Mouse (Mus musculus) ES-E14 (cell line): ENCODE data around the gene Pan2. TPM values are rescaled to one million over a fixed set of nuclear protein-coding genes. Genes with fewer than 3 reads are reported as not detected.

ENCODE experiments used
- DNase-seq: peaks from one replicate; pipeline ENCODE4 v3.0.0-alpha.2; 2013; ENCODE audit warnings: low read depth, low spot score
- H3K27ac ChIP-seq: 2 replicates; pipeline ENCODE4 v1.5.1; 2012; ENCODE audit warnings: low read depth, mild to moderate bottlenecking, low read length, moderate library complexity, mixed read lengths; ENCODE audit not compliant: poor library complexity, insufficient read depth, severe bottlenecking
- H3K36me3 ChIP-seq: 2 replicates; pipeline ENCODE4 v1.6.1; 2012; ENCODE audit warnings: mild to moderate bottlenecking, low read length, moderate library complexity, mixed read lengths; ENCODE audit not compliant: control insufficient read depth, poor library complexity, insufficient read depth, severe bottlenecking
- H3K4me1 ChIP-seq, 2 experiments: fragments of 150-350 bp in 1 of 2; sonication (generic) in 1 of 2; 2 replicates each; pipeline ENCODE4 v1.6.1; 2012; ENCODE audit warnings: low read length in 2 of 2, mild to moderate bottlenecking in 1 of 2, mixed read lengths in 1 of 2; ENCODE audit not compliant: control insufficient read depth in 2 of 2, insufficient read depth in 2 of 2, poor library complexity in 1 of 2
- H3K4me3 ChIP-seq, 2 experiments: fragments of 150-350 bp in 1 of 2; sonication (generic) in 1 of 2; 2 replicates each; pipeline ENCODE4 v1.5.1; 2012; ENCODE audit warnings: low read length in 2 of 2, low read depth in 1 of 2, mild to moderate bottlenecking in 1 of 2, mixed read lengths in 1 of 2; ENCODE audit not compliant: insufficient read depth in 1 of 2, poor library complexity in 1 of 2, severe bottlenecking in 1 of 2
- H3K9ac ChIP-seq: 2 replicates; pipeline ENCODE4 v1.6.1; 2012; ENCODE audit warnings: low read depth, mild to moderate bottlenecking, low read length, mixed read lengths; ENCODE audit not compliant: poor library complexity, insufficient read depth, severe bottlenecking
- H3K9me3 ChIP-seq: fragments of 150-350 bp; sonication (generic); 2 replicates; pipeline ENCODE4 v1.6.1; 2012; ENCODE audit warnings: low read depth, mild to moderate bottlenecking, low read length; ENCODE audit not compliant: control insufficient read depth, insufficient read depth
- CHD2 ChIP-seq: IDR thresholded peaks from 2 replicates; pipeline ENCODE4 v1.6.1; 2014; ENCODE audit warnings: mild to moderate bottlenecking, low read depth, low read length, inconsistent platforms
- HCFC1 ChIP-seq: IDR thresholded peaks from 2 replicates; pipeline ENCODE4 v1.6.1; 2012; ENCODE audit warnings: low read length, inconsistent platforms, borderline replicate concordance; ENCODE audit not compliant: insufficient read depth
- MAFK ChIP-seq: IDR thresholded peaks from 2 replicates; pipeline ENCODE4 v1.6.1; 2014; ENCODE audit warnings: mild to moderate bottlenecking, low read depth, low read length, inconsistent platforms; ENCODE audit not compliant: insufficient read depth
- ZC3H11A ChIP-seq: IDR thresholded peaks from 2 replicates; pipeline ENCODE4 v1.6.1; 2012; ENCODE audit warnings: low read depth, mild to moderate bottlenecking, inconsistent platforms, low read length, borderline replicate concordance
- ZNF384 ChIP-seq: IDR thresholded peaks from 2 replicates; pipeline ENCODE4 v1.6.1; 2012; ENCODE audit warnings: low read depth, low read length, inconsistent platforms
- in situ Hi-C, 2 experiments: fragments of 600-800 bp; cut with MboI; formaldehyde crosslinking; loops; one replicate each; pipeline ENCODE4 v1.15.1; 2025; ENCODE audit warnings: low sequenced_read_pairs in 2 of 2, inconsistent platforms in 1 of 2; ENCODE audit not compliant: unreplicated experiment in 2 of 2
- total RNA-seq: library from RNA; depleted of rRNA; stranded (reverse); fragments of 300-350 nt; gene quantifications from 2 replicates; pipeline ENCODE4 v1.2.3, GENCODE M21; 2012

Gene Pan2
- total RNA-seq, 1 experiment, result 21.9 TPM

- H3K27ac ChIP-seq, result no peak overlapping the region
- no peak overlapping the region for H3K4me3 ChIP-seq
- in situ Hi-C loops, result no loop called here
- DNase-seq, result no peak
- peaks cover 0 to 5% of the 10 kb centered on the region in 2 experiments; a peak in 1 of 4 replicates for H3K4me1 ChIP-seq
- peaks cover 3% of the 10 kb centered on the region; the same call in 1 of the 2 replicates for H3K36me3 ChIP-seq
- no peaks in the 10 kb centered on the region for H3K9me3 ChIP-seq
- TF ChIP-seq HCFC1 (no peak), ZNF384 (no peak), CHD2 (no peak), MAFK (no peak), ZC3H11A (no peak)
- H3K9ac ChIP-seq, result no peak overlapping the region
These were observed 6.6 kb upstream of the Pan2 start for GRCm38 (mm10) chr10:128296370-128297090.

- Histone ChIP-seq H3K9me3 (no peaks in the 10 kb centered on the region), H3K4me1 (peaks cover 0 to 5% of the 10 kb centered on the region in 2 experiments; a peak in 1 of 4 replicates), H3K4me3 (peak overlapping the region; percentile 23 to 30; a peak in 2 of 4 replicates), H3K9ac (peak overlapping the region; percentile 27; the same call in 1 of the 2 replicates), H3K36me3 (no peaks in the 10 kb centered on the region; the same call in 1 of the 2 replicates), H3K27ac (no peak overlapping the region)
- DNase-seq, result no peak
- TF ChIP-seq MAFK (no peak), CHD2 (no peak), ZNF384 (no peak), HCFC1 (no peak), ZC3H11A (no peak)
- in situ Hi-C loops, result no loop called here
These were observed 5.9 kb upstream of the Pan2 start for GRCm38 (mm10) chr10:128297221-128297620.

GRCm38 (mm10) chr10:128297622-128298021 is 5.5 kb upstream of the Pan2 start:
- TF ChIP-seq CHD2 (no peak), ZNF384 (no peak), ZC3H11A (no peak), MAFK (no peak), HCFC1 (no peak)
- Histone ChIP-seq H3K36me3 (no peaks in the 10 kb centered on the region), H3K9me3 (no peaks in the 10 kb centered on the region), H3K9ac (peak overlapping the region; percentile 27), H3K27ac (no peak overlapping the region), H3K4me1 (peaks cover 0 to 5% of the 10 kb centered on the region in 2 experiments; a peak in 1 of 4 replicates), H3K4me3 (peak overlapping the region; percentile 23 to 30; a peak in 2 of 4 replicates)
- DNase-seq, result no peak
- in situ Hi-C loops, result no loop called here

- DNase-seq, result no peak
- Histone ChIP-seq H3K9me3 (no peaks in the 10 kb centered on the region), H3K4me1 (peaks cover 0 to 5% of the 10 kb centered on the region in 2 experiments; a peak in 1 of 4 replicates), H3K9ac (peak overlapping the region; percentile 27; the same call in 1 of the 2 replicates), H3K4me3 (no peak overlapping the region), H3K27ac (no peak overlapping the region), H3K36me3 (no peaks in the 10 kb centered on the region)
- in situ Hi-C loops, result no loop called here
- TF ChIP-seq CHD2 (no peak), HCFC1 (no peak), MAFK (no peak), ZNF384 (peak; percentile 6; the same call in 1 of the 2 replicates)
These were observed 4.9 kb upstream of the Pan2 start for GRCm38 (mm10) chr10:128298243-128298642.
